Mouse (Mus musculus) forebrain, embryonic 10.5 days (tissue): ENCODE measurements around the gene Gm9945. TPM values are rescaled to one million over a fixed set of nuclear protein-coding genes. Genes with fewer than 3 reads are reported as not detected.

Experiments
- DNase-seq: peaks from one replicate; pipeline ENCODE4 v3.0.0-alpha.2; 2017; ENCODE audit warnings: low spot score; ENCODE audit errors: extremely low spot score
- H3K27ac ChIP-seq: fragments of 300-500 bp; sonication (generic); 2 replicates; pipeline ENCODE4 v1.5.1; 2016; ENCODE audit warnings: mild to moderate bottlenecking
- H3K27me3 ChIP-seq: fragments of 300-500 bp; sonication (generic); 2 replicates; pipeline ENCODE4 v1.6.1; 2016; ENCODE audit warnings: mild to moderate bottlenecking; ENCODE audit not compliant: poor library complexity, severe bottlenecking
- H3K36me3 ChIP-seq: fragments of 300-500 bp; sonication (generic); replicated peaks from 2 replicates; pipeline ENCODE4 v1.6.1; 2016; ENCODE audit warnings: mild to moderate bottlenecking, moderate library complexity
- H3K4me1 ChIP-seq: fragments of 300-500 bp; sonication (generic); 2 replicates; pipeline ENCODE4 v1.6.1; 2016
- H3K4me3 ChIP-seq: fragments of 300-500 bp; sonication (generic); 2 replicates; pipeline ENCODE4 v1.5.1; 2016; ENCODE audit warnings: mild to moderate bottlenecking, moderate library complexity
- H3K9me3 ChIP-seq: fragments of 300-500 bp; sonication (generic); 2 replicates; pipeline ENCODE4 v1.6.1; 2016; ENCODE audit warnings: mild to moderate bottlenecking, moderate library complexity
- WGBS: fragments of 180-500 bp; shearing (Covaris S2); methylation state at CpG from one replicate; pipeline ENCODE4 v1.1.7; 2016; 5-methylcytosine and 5-hydroxymethylcytosine counted together
- polyA plus RNA-seq: library from polyadenylated mRNA; unstranded; fragments of >200 nt; fragmentation: Nextera tagmentation; extraction: Ambion mirVana; gene quantifications from 2 replicates; pipeline ENCODE4 v1.2.1, GENCODE M21; 2016

The Gm9945 gene
- polyA plus RNA-seq, 1 experiment from 2014 or later: not detected

DNA sequence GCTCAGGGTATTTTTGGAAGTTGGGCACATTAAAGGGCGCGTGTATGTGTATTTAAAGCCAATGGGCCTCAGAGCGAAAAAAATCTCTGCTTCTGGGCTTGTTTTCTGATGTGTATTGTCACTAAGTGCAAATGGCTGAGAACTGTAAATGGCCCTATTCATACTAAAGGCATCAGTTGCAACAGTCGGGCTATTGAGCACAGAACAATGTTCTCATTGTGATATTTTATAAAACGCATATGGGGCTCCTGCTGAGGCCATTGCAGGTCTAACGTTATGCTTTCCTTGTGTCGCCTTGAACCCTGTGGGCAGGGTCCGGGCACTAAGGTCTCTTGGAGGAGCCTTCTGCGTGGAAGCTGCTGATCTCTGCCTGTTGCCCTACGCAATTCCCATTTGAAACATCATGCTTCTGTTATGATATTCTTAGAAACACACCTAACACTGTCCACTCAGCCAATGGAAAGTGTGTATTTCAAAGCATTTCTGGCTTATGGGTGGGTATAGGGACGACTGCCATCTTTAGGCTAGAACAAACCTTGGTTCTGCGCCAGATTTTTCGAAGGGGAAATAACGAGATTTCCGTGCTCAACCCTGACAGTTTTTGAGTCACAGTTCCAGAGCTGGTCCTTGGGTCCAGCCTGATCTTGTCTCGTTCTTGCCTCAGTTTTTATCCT lies 10.5 kb upstream of the Gm9945 start:
- no peak for DNase-seq
- H3K4me1 ChIP-seq: peaks cover 35% of the 10 kb centered on the region
- H3K27ac ChIP-seq: no peak overlapping the region
- peaks cover 6% of the 10 kb centered on the region; the same call in 1 of the 2 replicates for H3K9me3 ChIP-seq
- WGBS: 37% methylated on average over 16 of the region's 16 CpGs
- peaks cover 100% of the 10 kb centered on the region for H3K27me3 ChIP-seq
- H3K4me3 ChIP-seq: peak overlapping the region; percentile 43
- H3K36me3 ChIP-seq: no peaks in the 10 kb centered on the region

DNA sequence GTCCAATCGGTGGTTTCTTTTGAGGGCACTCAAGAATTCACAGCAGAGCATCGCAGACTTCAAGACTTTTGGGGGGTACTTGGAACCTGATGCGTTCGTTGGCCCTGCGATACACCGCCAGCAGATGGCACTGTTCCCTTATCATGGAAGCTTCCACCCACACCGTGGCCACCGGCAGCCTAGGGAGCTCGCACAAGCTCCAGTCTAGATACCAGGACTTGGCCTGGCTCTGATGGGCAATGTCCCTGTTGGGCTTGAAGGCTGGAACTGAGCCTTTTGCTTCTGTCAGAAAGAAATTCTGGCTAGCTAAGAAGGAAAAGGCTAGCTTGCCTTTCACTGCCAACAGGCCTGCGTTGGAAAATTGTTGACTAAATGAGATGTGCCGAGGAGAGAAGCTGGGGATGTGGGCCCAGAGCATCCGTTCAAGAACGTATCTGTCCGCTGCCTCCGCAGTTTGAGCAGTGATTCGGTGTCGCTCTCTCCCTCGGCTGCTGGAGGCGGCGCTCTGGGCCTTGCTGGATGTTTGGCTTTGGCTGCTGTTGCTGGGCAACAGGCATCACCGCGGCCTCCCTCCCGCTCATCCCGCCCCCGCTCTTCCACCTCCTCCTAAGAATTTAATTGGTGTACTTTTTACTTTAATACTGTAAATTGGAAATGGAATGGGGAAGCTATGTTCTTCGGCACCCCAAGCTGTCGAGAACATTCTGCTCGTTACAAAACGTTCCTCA lies 9.8 kb upstream of the Gm9945 start, which contains the start of gene Gm9837:
Gene Gm9837 (minus strand): TSS at position 512 of the 728 bp plus-strand sequence.
- peak within 1 kb of the TSS; percentile 43 for H3K4me3 ChIP-seq
- H3K27ac ChIP-seq: peak within 1 kb of the TSS; percentile 44; the same call in 1 of the 2 replicates
- H3K4me1 ChIP-seq: peaks cover 39% of the 10 kb centered on the region
- DNase-seq: peak; percentile 89
- 3% methylated on average over 29 of the region's 29 CpGs for WGBS
- H3K27me3 ChIP-seq: peaks cover 100% of the 10 kb centered on the region
- H3K36me3 ChIP-seq: no peaks in the 10 kb centered on the region
- H3K9me3 ChIP-seq: no peaks in the 10 kb centered on the region

DNA sequence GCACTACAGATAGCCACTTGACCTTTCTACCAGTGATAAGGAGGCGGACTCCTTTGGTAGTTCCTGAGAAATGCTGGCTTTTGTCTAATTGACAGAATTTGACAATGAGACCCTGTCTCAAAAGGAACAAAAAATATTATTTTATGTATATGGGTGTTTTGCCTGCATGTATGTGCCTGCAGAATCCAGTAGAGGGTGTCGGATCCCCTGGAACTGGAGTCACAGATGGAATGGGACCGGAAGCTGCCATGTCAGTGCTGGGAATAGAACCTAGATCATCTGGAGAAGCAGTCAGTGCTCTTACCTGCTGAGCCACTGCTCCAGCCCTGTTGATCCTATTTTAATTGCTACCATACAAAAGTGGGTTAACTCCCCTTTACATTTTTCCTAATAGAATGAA lies 7.3 kb upstream of the Gm9945 start:
- H3K4me1 ChIP-seq: peaks cover 39% of the 10 kb centered on the region
- no peaks in the 10 kb centered on the region for H3K9me3 ChIP-seq
- DNase-seq: no peak
- H3K36me3 ChIP-seq: no peaks in the 10 kb centered on the region
- H3K27me3 ChIP-seq: peaks cover 100% of the 10 kb centered on the region
- no peak overlapping the region for H3K27ac ChIP-seq
- no peak overlapping the region for H3K4me3 ChIP-seq
- WGBS: 81% methylated on average over 3 of the region's 3 CpGs

DNA sequence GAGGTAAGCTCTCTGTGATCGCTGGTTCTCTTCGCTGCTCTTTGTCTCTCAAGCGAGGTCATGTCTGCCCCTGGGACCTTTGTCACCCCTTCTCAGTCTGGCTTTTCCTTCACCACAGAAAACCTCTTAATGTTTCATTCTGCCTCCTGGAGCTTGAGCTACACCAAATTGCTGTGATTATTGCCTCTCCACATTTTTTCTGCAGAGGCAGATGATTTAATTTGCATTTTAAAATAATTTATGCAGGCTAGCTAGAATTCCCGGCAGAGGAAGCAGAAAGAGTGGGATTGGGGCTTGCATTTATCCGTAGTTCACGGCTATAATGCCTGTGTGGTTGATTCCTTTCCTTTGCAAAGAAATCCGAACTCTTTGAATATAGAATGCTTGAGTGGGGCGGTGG lies 4.3 kb upstream of the Gm9945 start:
- Histone ChIP-seq H3K27me3 (peaks cover 100% of the 10 kb centered on the region), H3K36me3 (peaks cover 4% of the 10 kb centered on the region; the same call in 1 of the 2 replicates), H3K27ac (no peak overlapping the region), H3K4me3 (no peak overlapping the region), H3K4me1 (peaks cover 48% of the 10 kb centered on the region), H3K9me3 (peaks cover 10% of the 10 kb centered on the region; the same call in 1 of the 2 replicates)
- 33% methylated on average over 8 of the region's 8 CpGs for WGBS
- DNase-seq: no peak

DNA sequence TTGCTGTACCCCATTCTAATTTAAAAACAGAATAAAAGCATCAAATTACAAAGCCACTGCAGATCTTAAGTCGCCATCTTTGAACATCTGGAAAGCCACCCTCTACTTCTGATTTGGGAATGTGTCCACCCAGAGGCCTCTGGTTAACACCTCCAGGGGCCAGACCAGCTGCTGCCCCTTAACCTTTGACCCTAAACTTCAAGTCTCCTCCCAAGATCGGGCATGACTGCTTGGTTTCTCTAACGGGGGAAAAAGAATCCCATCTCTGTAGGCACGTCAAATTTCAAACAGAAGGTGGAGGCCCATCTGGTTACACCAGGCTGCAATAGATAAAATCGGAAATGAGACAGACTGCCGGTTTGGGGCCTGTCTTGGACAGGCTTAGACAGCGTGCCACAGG lies 2.1 kb upstream of the Gm9945 start:
- Histone ChIP-seq H3K4me3 (no peak overlapping the region), H3K9me3 (peaks cover 11% of the 10 kb centered on the region; the same call in 1 of the 2 replicates), H3K27ac (no peak overlapping the region), H3K36me3 (peaks cover 4% of the 10 kb centered on the region; the same call in 1 of the 2 replicates), H3K27me3 (peaks cover 98% of the 10 kb centered on the region), H3K4me1 (peaks cover 40% of the 10 kb centered on the region)
- DNase-seq: no peak
- 42% methylated on average over 7 of the region's 7 CpGs for WGBS

DNA sequence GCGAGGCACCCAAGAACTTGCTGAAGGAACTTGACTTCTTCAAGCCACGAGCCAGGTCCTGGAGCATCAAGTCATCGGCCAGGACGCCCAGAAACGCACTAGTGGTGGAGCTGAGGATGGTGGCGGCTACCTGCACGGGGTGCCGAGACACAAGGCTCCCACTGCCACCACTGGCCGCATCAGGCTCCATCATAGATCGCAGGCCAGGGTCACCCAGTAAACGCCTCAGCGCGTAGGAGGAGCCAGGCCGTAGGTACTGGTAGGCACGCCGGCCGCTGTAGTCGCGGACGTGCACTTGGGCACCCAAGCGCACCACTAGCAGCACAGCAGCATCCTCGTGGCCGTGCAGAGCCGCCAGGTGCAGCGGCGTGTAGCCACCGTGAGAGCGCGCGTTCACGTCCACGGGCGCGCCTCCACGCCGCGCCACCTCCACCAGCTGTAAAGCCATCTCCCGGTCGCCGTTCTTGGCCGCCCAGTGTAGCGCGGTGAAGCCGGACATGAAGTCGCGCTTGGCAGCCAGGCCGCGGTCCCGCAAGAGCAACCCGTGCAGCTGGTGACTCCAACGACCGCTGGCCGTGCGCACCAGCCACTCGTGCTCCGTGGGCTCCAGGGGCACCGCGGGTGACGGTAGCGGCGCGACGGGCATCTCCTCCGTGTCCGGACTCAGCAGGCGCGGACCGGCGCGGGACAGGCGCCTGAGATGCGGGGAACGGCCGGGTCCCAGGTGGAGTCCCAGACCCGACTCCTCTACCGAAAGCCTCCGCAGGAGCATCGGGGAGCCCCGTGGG lies 1.4 kb upstream of the Gm9945 start:
- Histone ChIP-seq H3K4me1 (peaks cover 40% of the 10 kb centered on the region), H3K4me3 (peak overlapping the region; percentile 54), H3K9me3 (peaks cover 11% of the 10 kb centered on the region; the same call in 1 of the 2 replicates), H3K36me3 (peaks cover 4% of the 10 kb centered on the region; the same call in 1 of the 2 replicates), H3K27me3 (peaks cover 96% of the 10 kb centered on the region), H3K27ac (peak overlapping the region; percentile 48)
- 4% methylated on average over 79 of the region's 79 CpGs for WGBS
- peak; percentile 54 for DNase-seq

DNA sequence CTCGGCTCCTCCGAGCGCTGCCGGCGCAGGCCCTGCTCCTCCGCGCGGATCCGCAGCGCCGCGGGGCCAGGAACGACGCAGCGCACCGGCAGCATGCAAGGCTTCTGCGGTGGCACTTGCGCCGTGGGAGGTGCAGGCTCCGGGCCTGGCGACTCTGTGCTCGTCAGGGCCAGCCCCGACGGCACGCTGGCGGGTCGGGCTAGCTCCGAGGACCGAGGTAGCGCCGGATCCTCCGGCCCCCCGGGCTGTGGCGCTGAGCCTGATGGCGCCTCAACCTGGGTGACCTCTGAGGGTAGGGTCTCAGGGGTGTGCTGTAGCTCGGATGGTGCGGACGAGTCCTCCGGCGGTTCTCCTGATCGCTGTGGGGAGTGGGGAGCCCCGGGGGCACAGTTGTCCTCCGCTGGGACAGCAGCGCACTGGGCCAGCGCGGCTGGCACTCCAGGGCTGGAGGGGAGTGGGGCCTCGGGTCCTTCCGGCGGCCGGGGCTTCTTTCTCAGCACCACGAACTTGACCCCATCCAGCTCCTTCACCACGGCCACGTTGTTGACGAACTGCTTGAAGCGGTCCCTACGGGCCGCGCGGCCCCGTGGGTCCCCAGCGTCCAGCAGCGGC lies 689 bp upstream of the Gm9945 start:
- H3K27me3 ChIP-seq: peaks cover 94% of the 10 kb centered on the region
- peak overlapping the region; percentile 48 for H3K27ac ChIP-seq
- H3K4me3 ChIP-seq: peak overlapping the region; percentile 54
- H3K4me1 ChIP-seq: peaks cover 40% of the 10 kb centered on the region
- 2% methylated on average over 62 of the region's 62 CpGs for WGBS
- peaks cover 4% of the 10 kb centered on the region; the same call in 1 of the 2 replicates for H3K36me3 ChIP-seq
- no peak for DNase-seq
- peaks cover 11% of the 10 kb centered on the region; the same call in 1 of the 2 replicates for H3K9me3 ChIP-seq

DNA sequence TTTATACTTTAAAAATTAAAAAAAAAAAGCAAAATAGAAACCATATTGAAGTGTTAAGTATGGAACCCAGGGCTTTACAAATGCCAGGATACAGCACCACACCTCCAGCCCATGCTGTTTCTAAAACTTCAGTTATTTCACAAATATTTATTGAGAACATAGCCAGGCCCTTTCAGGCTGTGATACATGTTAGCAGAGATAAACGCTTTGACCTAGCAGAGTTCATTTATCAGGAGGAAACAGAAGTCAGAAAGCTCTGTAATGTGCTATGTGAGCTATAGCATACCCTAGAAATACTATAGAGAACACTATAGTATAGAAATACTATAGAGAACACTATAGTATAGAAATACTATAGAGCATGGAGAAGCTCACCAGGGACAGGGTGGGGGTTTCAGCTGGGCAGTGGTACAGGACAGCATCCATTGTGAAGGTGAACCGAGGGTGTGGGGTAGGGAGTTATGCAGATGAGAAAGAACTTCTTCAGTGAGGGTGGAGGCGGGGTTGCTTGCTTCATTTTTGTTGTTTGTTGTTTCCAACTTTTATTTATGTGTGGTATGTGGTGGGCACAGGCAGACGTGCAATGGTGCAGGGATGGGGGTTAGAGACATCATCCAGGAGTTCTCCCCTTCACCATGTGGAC lies 1.2 kb downstream of the Gm9945 start:
- Histone ChIP-seq H3K27ac (no peak overlapping the region), H3K9me3 (peaks cover 11% of the 10 kb centered on the region; the same call in 1 of the 2 replicates), H3K4me3 (no peak overlapping the region), H3K36me3 (peaks cover 4% of the 10 kb centered on the region; the same call in 1 of the 2 replicates), H3K27me3 (peaks cover 82% of the 10 kb centered on the region), H3K4me1 (peaks cover 26% of the 10 kb centered on the region)
- 81% methylated on average over 4 of the region's 4 CpGs for WGBS
- DNase-seq: no peak

DNA sequence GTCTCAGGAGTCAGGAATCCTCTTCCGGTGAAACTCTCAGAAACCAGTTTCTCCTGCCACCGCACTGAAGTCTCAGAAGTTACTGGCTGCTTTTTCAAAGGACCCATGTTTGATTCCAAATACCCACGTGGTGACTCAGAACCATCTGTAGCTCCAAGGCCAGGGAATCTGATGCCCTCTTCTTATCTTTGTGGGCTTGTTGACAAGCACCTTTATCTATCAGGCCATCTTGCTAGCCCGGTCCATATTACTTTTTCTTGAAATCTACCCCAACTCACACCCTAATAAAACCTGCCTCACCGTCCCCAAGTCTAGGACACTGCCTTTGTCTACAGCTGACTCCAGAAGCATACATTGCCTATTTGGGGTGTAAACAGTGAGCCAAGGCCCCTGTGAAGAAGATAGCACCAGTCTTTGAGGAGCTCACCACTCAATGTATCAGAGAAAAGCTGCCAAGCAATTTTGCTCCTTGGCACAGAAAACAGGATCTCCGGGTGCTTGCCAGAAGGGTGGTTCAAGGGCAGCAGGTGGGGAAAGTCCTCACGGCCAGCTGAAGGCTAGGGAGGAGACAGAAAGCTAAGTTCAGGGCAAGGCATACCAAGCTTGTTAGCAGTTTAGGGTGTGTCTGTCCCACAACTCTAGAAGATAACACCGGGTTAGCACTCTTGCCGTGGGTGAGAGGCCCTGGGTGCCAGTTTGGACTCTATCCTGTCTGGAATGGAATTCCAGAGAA lies 3.4 kb downstream of the Gm9945 start:
- no peak overlapping the region for H3K4me3 ChIP-seq
- WGBS: 79% methylated on average over 9 of the region's 9 CpGs
- H3K27ac ChIP-seq: no peak overlapping the region
- DNase-seq: no peak
- peaks cover 4% of the 10 kb centered on the region; the same call in 1 of the 2 replicates for H3K36me3 ChIP-seq
- peaks cover 82% of the 10 kb centered on the region for H3K27me3 ChIP-seq
- H3K9me3 ChIP-seq: peaks cover 11% of the 10 kb centered on the region; the same call in 1 of the 2 replicates
- peaks cover 34% of the 10 kb centered on the region for H3K4me1 ChIP-seq

DNA sequence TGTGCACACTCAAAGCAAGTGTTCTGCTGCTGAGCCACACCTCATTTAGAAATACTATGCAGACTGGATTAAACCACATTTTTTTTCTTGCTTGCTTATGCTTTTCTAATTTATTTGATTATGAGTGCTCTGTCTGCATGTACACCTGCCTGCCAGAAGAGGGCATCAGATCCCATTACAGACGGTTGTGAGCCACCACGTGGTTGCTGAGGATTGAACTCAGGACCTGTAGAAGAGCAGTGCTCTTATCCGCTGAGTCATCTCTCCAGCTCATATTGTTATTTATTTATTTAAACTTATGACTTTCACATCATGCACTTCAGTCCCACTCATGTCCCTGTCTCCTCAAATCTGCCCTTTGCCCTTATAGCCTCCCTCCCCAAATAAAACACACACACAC lies 5.8 kb downstream of the Gm9945 start:
- DNase-seq: no peak
- Histone ChIP-seq H3K27ac (no peak overlapping the region), H3K36me3 (no peaks in the 10 kb centered on the region), H3K4me1 (peaks cover 32% of the 10 kb centered on the region), H3K4me3 (no peak overlapping the region), H3K27me3 (peaks cover 73% of the 10 kb centered on the region), H3K9me3 (no peaks in the 10 kb centered on the region)
- 52% methylated on average over 3 of the region's 3 CpGs for WGBS

DNA sequence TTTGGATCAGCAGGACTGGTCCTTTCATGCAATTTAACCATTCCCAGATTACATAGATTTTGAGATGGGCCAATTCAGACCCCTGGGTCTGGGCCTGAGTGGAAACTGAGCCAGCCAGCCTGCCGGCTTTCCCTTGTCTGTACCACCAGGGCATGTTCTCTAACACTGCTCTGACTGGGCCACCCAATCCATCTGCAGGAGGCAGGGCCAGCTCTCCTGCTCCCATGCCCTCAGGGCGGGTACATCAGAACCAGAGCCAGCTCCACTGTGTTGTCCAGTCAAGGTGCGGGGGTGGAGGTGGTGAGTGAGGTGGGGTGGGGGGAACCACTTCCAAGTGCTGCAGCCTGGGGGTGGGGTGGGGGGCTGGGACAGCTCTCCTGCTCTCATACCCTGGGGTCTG lies 6.4 kb downstream of the Gm9945 start:
- 0 out of 2 replicates have a peak overlapping the region, but pooled peaks have one; percentile 33 for H3K27ac ChIP-seq
- no peaks in the 10 kb centered on the region for H3K9me3 ChIP-seq
- whole genome bisulfite sequencing: 69% methylated on average over 3 of the region's 3 CpGs
- DNase-seq: no peak
- peaks cover 38% of the 10 kb centered on the region for H3K4me1 ChIP-seq
- H3K4me3 ChIP-seq: no peak overlapping the region
- no peaks in the 10 kb centered on the region for H3K36me3 ChIP-seq
- H3K27me3 ChIP-seq: peaks cover 71% of the 10 kb centered on the region
